Mouse (Mus musculus) myocyte (in vitro differentiated cells): Measurements from ENCODE around the gene Zbtb20.

ENCODE experiments used
- MYOD1 ChIP-seq, 3 experiments: IDR thresholded peaks; one replicate each; pipeline ENCODE4 v1.6.1; 2011; ENCODE audit warnings: control low read depth in 2 of 3, low read depth in 2 of 3, mild to moderate bottlenecking in 2 of 3, moderate library complexity in 1 of 3; ENCODE audit not compliant: insufficient read length in 2 of 3, control insufficient read depth in 1 of 3
- POLR2A ChIP-seq: IDR thresholded peaks from one replicate; pipeline ENCODE4 v1.6.1; 2011; ENCODE audit warnings: low read depth, mild to moderate bottlenecking, control low read depth, moderate library complexity; ENCODE audit not compliant: insufficient read length

DNA sequence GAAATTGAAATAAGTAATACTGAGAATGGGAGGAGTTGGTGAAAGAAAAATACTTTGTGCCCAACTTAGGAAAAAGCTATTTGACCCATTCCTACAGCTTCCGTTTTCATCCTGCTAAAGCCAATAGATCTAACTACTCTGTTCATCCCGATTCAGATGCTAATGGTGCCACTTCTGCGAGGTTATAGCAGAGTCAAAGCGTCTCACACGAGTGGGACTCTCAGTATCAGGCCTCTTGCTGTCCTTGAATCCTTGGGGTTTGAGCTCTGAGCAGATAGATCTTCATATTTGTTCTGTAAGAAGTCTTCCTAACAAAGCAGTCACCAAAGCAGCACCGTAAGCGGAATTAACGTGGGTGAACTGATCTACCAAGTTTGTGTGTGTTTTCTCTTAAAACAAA lies 37.6 kb downstream of the Zbtb20 start:
- TF ChIP-seq MYOD1 (IDR thresholded peaks at IDR 0.05; ENCODE audit: control insufficient read depth in 1 of 3, insufficient read length in 2 of 3, low read depth in 2 of 3) (no peak), POLR2A (no peak)
